Mouse (Mus musculus): ENCODE results near the gene Slc2a4. TPM values are rescaled to one million over a fixed set of nuclear protein-coding genes. Genes with fewer than 3 reads are reported as not detected.

Slc2a4 gene
- polyA plus RNA-seq, 1 experiment from 2014 or later, result 12.8 TPM

DNA sequence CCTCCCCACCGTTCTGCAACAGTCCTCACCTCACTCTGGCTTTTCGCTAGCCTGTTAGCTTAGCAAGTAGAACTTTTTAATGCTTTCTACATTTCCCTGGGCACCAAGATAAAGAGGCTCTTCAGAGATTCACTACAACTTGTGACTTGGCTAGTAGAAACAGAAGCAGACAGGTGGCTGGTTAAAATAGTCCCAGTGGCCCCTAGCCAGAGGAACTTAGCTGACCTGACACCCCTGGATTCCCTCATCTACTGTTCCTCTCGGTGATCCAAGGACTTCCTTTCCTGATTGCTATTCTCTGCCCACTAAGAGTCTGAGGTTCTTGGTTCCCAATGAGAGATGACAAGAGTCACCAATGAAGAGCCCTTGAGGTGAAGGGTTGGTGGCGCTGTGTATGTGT is 35.4 kb upstream of the Slc2a4 start:
- DNase-seq (ENCODE audit: low spot score), result no peak

DNA sequence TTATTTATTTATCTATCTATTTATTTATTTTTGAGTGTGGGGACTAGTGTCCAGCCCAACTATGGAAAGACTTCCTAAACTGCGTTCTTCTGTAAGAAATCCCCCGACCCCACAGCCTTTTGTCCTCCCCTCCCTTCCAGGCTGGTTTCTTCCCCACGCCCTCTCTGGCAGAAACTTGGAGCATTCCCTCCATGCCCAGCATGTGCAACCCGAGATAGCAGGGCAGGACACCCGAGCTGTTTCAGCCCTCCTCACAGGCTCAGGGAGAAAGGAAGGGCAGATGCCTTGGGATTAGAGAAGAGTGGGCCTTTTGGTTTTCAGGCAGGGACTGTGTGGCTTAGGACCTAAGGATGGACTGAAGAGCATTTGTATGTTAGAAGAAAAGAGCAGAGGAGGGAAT is 34.9 kb upstream of the Slc2a4 start:
- no peaks in the 10 kb centered on the region for H3K9me3 ChIP-seq (replicated peaks)
- peak overlapping the region; percentile 18; the same call in 1 of the 2 replicates for H3K27ac ChIP-seq (replicated peaks)
- peaks cover 39% of the 10 kb centered on the region for H3K4me1 ChIP-seq
- 37% methylated on average over 5 of the region's 5 CpGs for WGBS
- no peaks in the 10 kb centered on the region for H3K27me3 ChIP-seq (ENCODE audit: low read depth, poor library complexity, severe bottlenecking)
- H3K36me3 ChIP-seq, result peaks cover 60% of the 10 kb centered on the region
- DNase-seq (ENCODE audit: low spot score), result no peak
- H3K4me3 ChIP-seq, result peak overlapping the region; percentile 99

More for the DNA sequence above, 35.4 kb upstream of the Slc2a4 start:
- Histone ChIP-seq H3K36me3 (peaks cover 60% of the 10 kb centered on the region), H3K27ac (replicated peaks) (0 out of 2 replicates have a peak overlapping the region, but pooled peaks have one; percentile 18), H3K4me1 (peaks cover 39% of the 10 kb centered on the region), H3K9me3 (replicated peaks) (no peaks in the 10 kb centered on the region), H3K27me3 (ENCODE audit: low read depth, poor library complexity, severe bottlenecking) (no peaks in the 10 kb centered on the region), H3K4me3 (peak overlapping the region; percentile 99)
- 87% methylated on average over 4 of the region's 4 CpGs for WGBS

DNA sequence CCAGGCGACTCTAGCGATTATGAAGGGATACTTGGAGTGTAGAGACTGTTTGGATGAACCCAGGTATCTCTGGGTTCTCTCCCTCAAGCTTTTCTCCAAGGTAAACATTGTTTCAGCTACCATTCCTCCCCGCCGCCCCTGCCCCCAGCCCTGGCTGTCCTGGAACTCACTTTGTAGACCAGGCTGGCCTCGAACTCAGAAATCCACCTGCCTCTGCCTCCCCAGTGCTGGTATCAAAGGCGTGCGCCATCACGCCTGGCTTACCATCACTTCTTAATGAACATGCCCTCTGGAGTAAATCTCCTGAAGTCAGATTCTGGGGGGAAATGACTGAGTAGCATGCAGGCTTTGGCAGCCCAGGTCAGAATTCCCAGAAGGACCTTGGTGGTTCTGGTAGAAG is 34.2 kb upstream of the Slc2a4 start, which contains the start of gene Elp5:
TSS of gene Elp5 (minus strand) at position 293 of the 400 bp plus-strand sequence.
- H3K36me3 ChIP-seq, result peaks cover 60% of the 10 kb centered on the region
- WGBS, result 65% methylated on average over 8 of the region's 8 CpGs
- peaks cover 39% of the 10 kb centered on the region for H3K4me1 ChIP-seq
- no peaks in the 10 kb centered on the region for H3K9me3 ChIP-seq (replicated peaks)
- peak within 1 kb of the TSS; percentile 99 for H3K27ac ChIP-seq (replicated peaks)
- no peaks in the 10 kb centered on the region for H3K27me3 ChIP-seq (ENCODE audit: low read depth, poor library complexity, severe bottlenecking)
- peak within 1 kb of the TSS; percentile 99 for H3K4me3 ChIP-seq
- no peak for DNase-seq (ENCODE audit: low spot score)

DNA sequence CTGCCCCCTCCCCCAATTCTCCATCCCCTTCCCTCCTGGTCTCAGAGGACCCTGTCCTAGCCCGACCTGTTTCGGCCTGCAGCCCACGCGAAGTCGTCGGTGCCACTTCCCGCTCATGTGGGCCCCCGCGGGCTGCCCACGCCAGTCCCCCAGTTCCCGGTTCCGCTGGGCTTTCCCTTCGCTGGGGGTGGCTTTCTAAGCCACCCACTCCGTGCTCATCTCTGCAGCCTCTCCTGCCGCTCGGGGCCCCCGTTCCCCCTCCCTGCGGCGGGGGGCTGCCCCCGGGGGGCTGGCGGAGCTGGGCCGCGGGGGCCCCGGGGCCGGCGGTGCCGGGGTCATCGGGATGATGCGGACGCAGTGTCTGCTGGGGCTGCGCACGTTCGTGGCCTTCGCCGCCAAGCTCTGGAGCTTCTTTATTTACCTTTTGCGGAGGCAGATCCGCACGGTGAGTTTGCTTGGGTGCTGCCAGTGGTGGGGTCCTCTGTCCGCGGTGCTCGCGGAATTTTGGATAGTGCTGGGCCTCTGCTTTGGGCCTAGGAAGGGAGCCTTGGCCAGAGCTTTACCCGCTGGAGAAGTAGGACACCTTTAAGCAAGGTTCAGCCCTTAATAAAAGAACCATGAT is 33.3 kb upstream of the Slc2a4 start, which contains the start of gene Ctdnep1:
TSS of gene Ctdnep1 (plus strand) at position 16 of the 622 bp plus-strand sequence.
- Histone ChIP-seq H3K27ac (replicated peaks) (peak within 1 kb of the TSS; percentile 99), H3K4me3 (peak within 1 kb of the TSS; percentile 99), H3K9me3 (replicated peaks) (no peaks in the 10 kb centered on the region), H3K4me1 (peaks cover 39% of the 10 kb centered on the region), H3K36me3 (peaks cover 60% of the 10 kb centered on the region), H3K27me3 (ENCODE audit: low read depth, poor library complexity, severe bottlenecking) (no peaks in the 10 kb centered on the region)
- under 1% methylated on average over 43 of the region's 43 CpGs for WGBS
- no peak for DNase-seq (ENCODE audit: low spot score)

DNA sequence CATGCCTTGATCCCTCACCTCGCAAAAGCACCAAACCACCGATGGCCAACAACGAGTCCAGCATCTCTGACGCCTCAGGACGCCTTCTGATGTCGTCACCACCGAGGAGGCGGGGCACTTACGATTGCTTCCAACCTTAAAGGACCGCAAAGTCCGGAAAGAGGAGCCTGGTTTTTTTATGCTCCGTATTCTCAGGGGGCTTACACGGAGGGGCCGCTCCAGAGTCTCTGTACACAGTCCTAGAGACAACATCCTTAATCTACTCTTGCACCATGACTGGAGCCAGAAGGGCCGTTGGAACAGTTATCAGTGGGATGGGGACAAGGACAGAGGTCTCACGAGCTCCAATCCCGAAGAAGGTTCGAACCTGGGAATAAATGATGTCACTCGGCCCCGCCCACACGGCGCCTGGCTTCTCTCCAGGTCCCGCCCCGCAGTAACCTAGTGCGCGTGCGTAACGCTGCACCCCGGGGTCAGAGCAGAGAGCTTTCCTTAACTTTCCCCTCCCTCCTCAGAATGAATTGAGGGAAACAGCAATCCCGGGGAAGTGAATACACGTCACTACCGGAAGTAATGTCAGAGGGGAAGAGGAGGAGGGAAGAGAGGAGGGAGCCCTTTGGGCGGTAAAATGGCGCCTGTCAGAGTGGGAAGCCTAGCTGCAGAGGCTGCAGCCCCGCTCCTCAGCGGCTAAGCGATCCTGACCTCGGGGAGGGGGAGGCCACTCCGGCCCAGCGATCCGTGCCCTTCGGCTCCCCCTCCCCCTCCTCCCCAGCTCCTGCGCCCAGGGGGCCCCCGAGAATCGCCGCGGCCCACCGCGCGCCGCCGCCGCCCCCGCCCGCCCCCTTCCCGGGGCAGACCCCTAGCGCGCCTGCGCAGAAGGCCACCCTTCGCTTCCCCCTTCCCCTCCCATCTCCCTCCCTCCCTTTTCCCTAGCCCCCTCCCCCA is 32.5 kb upstream of the Slc2a4 start:
- under 1% methylated on average over 53 of the region's 60 CpGs for WGBS
- DNase-seq (ENCODE audit: low spot score), result peak; percentile 99
- H3K27me3 ChIP-seq (ENCODE audit: low read depth, poor library complexity, severe bottlenecking), result no peaks in the 10 kb centered on the region

DNA sequence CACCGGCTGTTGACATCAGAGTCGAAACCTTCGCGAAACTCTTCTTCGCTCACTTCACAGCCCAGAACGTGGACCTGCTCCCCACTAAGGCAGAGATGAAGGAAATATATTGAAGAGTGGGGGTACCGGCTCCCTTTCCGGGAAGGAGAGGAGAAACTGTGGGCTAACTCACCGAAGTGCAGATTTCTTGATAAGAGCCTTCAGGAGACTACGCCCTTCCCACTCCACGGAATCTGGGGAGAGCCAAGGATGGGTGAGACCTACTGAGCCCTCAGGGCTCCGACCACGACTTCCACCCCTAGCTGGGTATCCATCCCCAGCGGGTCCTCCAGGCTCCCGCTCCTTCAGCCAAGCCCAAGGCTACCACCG is 31.8 kb upstream of the Slc2a4 start:
- 4% methylated on average over 16 of the region's 16 CpGs for WGBS
- H3K27me3 ChIP-seq (ENCODE audit: low read depth, poor library complexity, severe bottlenecking), result no peaks in the 10 kb centered on the region
- peak overlapping the region; percentile 99 for H3K27ac ChIP-seq (replicated peaks)
- no peak for DNase-seq (ENCODE audit: low spot score)
- no peaks in the 10 kb centered on the region for H3K9me3 ChIP-seq (replicated peaks)
- H3K36me3 ChIP-seq, result peaks cover 62% of the 10 kb centered on the region
- peaks cover 39% of the 10 kb centered on the region for H3K4me1 ChIP-seq
- peak overlapping the region; percentile 99 for H3K4me3 ChIP-seq

More for the DNA sequence above, 32.5 kb upstream of the Slc2a4 start:
- Histone ChIP-seq H3K27ac (replicated peaks) (peak overlapping the region; percentile 99), H3K4me1 (peaks cover 39% of the 10 kb centered on the region), H3K36me3 (peaks cover 62% of the 10 kb centered on the region), H3K9me3 (replicated peaks) (no peaks in the 10 kb centered on the region), H3K4me3 (peak overlapping the region; percentile 99)

DNA sequence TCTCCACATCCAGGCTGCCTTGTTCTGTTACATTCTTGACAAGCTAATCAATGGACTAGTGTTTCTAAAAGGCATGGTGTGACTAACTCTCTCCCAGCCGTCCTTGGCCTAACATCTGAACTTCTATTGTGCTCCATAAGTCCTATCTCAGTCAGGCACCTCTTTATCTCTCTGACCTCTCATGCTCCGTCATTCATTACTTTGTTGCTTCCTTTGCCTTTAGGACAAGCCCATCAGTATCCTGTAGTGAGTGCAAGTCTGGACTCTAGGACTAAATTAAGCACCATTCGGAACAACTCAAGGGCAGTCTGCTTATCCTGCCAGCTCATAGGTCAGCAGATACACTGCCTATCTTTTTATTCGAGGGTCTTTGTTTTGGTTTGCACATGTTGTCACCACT is 28.3 kb upstream of the Slc2a4 start:
- Histone ChIP-seq H3K27me3 (ENCODE audit: low read depth, poor library complexity, severe bottlenecking) (no peaks in the 10 kb centered on the region), H3K4me3 (no peak overlapping the region), H3K4me1 (peaks cover 15% of the 10 kb centered on the region), H3K9me3 (replicated peaks) (no peaks in the 10 kb centered on the region), H3K36me3 (peaks cover 77% of the 10 kb centered on the region), H3K27ac (replicated peaks) (no peak overlapping the region)
- WGBS, result 87% methylated on average over 4 of the region's 4 CpGs
- no peak for DNase-seq (ENCODE audit: low spot score)

DNA sequence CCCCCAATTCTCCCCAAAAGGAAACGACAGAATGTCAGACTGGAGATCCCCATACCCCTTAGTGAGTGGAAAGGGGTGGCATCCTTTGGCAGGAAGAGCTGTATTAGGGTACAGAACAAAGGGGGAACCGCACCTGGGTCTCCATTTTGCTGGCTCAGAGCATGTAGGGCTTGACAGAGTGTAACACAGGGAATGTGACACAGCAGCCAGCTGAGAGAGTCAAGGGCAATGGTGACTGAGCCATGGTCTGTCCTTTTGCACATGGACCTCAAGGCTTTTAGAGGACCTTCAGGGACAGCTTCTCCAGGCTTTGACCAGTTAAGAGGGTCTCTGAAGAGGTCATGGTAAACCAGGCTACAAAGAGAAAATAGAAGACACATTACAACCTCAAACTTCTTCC is 26.9 kb upstream of the Slc2a4 start:
- Histone ChIP-seq H3K27ac (replicated peaks) (no peak overlapping the region), H3K27me3 (ENCODE audit: low read depth, poor library complexity, severe bottlenecking) (no peaks in the 10 kb centered on the region), H3K4me1 (peaks cover 13% of the 10 kb centered on the region), H3K9me3 (replicated peaks) (no peaks in the 10 kb centered on the region), H3K36me3 (peaks cover 88% of the 10 kb centered on the region), H3K4me3 (no peak overlapping the region)
- no peak for DNase-seq (ENCODE audit: low spot score)
- WGBS, result 92% methylated on average over 2 of the region's 2 CpGs

DNA sequence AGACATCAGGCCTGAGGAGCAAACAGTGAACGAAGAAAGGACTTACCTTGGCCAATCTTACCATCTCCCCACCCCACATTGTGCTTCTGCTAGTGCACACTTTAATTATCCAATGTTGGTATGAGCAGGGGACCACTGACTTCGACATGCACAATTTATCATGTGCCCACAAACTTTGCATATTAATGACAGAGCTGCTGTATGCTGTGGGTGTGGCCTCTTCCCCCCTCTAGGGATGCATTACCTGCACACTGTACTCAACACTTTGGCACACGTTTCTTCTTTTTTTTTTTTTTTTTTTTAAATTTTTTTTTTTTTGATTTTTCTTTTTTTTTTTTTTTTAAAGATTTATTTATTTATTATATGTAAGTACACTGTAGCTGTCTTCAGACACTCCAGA is 22.8 kb upstream of the Slc2a4 start:
- Histone ChIP-seq H3K27ac (replicated peaks) (no peak overlapping the region), H3K27me3 (ENCODE audit: low read depth, poor library complexity, severe bottlenecking) (peaks cover 30% of the 10 kb centered on the region), H3K4me1 (peaks cover 12% of the 10 kb centered on the region), H3K36me3 (peaks cover 81% of the 10 kb centered on the region), H3K9me3 (replicated peaks) (no peaks in the 10 kb centered on the region), H3K4me3 (no peak overlapping the region)
- no peak for DNase-seq (ENCODE audit: low spot score)
- 84% methylated on average over 3 of the region's 3 CpGs for WGBS

DNA sequence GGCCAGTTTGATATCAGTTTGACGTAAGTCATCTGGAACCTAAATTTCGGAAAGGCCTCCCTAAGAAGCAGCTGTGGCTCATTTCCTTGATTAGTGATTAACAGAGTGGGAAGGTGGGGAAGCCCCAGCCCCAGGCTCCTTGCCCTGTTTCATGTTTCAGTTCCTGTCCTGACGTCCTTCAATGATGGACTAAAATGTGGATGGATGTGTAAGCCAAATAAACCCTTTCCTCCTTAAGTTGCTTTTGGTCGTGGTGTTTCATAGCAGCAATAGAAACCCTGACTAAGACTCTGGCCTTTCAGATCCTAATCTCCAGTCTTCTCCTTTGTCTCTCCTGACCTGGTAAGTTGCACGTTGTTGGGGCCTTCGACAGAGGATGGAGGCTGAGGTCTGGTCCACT is 22.2 kb upstream of the Slc2a4 start:
- Histone ChIP-seq H3K36me3 (peaks cover 76% of the 10 kb centered on the region), H3K27me3 (ENCODE audit: low read depth, poor library complexity, severe bottlenecking) (peaks cover 36% of the 10 kb centered on the region)

DNA sequence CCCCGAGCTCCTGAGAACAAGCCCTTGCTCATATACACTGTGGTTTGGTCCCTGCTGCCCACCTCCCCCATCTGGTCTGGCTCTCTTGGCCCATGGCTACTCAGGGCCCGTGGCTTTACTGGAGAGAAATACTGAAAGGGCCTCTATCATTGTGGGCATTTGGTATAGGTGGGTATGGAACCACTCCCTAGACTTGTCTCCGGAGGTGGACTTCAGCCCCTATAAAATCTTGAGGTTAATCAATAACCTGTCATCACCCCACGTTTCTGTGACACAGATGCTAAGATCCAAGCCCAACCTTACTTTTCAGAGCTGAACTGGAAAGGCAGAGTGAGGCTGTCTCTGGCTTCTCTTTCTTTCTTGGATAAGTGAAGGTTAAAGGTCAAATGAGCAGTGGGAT is 20.8 kb upstream of the Slc2a4 start:
- Histone ChIP-seq H3K4me1 (peaks cover 19% of the 10 kb centered on the region), H3K36me3 (peaks cover 61% of the 10 kb centered on the region), H3K4me3 (no peak overlapping the region), H3K27me3 (ENCODE audit: low read depth, poor library complexity, severe bottlenecking) (peaks cover 50% of the 10 kb centered on the region), H3K9me3 (replicated peaks) (no peaks in the 10 kb centered on the region), H3K27ac (replicated peaks) (no peak overlapping the region)
- no peak for DNase-seq (ENCODE audit: low spot score)
- WGBS, result 89% methylated on average over 4 of the region's 4 CpGs

More for the DNA sequence above, 22.2 kb upstream of the Slc2a4 start:
- no peak for DNase-seq (ENCODE audit: low spot score)
- no peaks in the 10 kb centered on the region for H3K9me3 ChIP-seq (replicated peaks)
- no peak overlapping the region for H3K4me3 ChIP-seq
- H3K4me1 ChIP-seq, result peaks cover 16% of the 10 kb centered on the region
- WGBS, result 94% methylated on average over 6 of the region's 6 CpGs
- H3K27ac ChIP-seq (replicated peaks), result no peak overlapping the region

DNA sequence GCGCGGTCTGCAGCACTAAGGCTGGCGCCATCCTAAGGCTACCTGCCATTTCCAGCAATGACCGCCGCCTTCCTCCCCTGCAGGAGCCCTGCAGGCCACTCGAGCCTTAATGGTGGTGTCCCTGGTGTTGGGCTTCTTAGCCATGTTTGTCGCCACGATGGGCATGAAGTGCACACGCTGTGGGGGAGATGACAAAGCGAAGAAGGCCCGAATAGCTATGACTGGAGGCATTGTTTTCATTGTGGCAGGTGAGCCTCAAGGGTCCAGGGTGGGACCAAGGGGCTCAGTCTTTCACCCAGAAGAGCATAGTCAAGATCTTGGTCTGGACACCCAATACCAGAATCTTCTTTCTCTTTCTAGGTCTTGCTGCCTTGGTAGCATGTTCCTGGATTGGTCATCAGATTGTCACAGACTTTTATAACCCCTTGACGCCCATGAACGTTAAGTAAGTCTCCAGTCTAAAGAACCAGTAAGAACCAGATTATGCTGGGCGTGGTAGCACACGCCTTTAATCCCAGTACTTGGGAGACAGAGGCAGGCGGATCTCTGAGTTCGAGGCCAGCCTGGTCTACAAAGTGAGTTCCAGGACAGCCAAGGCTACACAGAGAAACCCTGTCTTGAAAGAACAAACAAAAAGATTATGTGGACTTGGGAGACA is 19.0 kb upstream of the Slc2a4 start:
- H3K27ac ChIP-seq (replicated peaks), result peak overlapping the region; percentile 55; the same call in 1 of the 2 replicates
- H3K27me3 ChIP-seq (ENCODE audit: low read depth, poor library complexity, severe bottlenecking), result peaks cover 68% of the 10 kb centered on the region
- 39% methylated on average over 17 of the region's 17 CpGs for WGBS
- H3K36me3 ChIP-seq, result peaks cover 43% of the 10 kb centered on the region
- peak overlapping the region; percentile 40 for H3K4me3 ChIP-seq
- no peaks in the 10 kb centered on the region for H3K9me3 ChIP-seq (replicated peaks)
- H3K4me1 ChIP-seq, result peaks cover 19% of the 10 kb centered on the region
- no peak for DNase-seq (ENCODE audit: low spot score)
